Mouse (Mus musculus): Measurements from ENCODE around the gene Timm8a2. TPM values are rescaled to one million over a fixed set of nuclear protein-coding genes. Genes with fewer than 3 reads are reported as not detected.

Timm8a2 gene
- total and polyA plus RNA-seq, 3 experiments, result not detected

GRCm38 (mm10) chr14:122083499-122083898 is 49.0 kb downstream of the Timm8a2 start:
- no peak for TF ChIP-seq EP300 (IDR thresholded peaks at IDR 0.05; ENCODE audit: insufficient read depth, low read depth, low read length)
- H3K4me3 ChIP-seq, result no peak overlapping the region
- no peaks in the 10 kb centered on the region for H3K79me2 ChIP-seq (replicated peaks; ENCODE audit: control insufficient read depth, insufficient read depth, low read length)
- no peaks in the 10 kb centered on the region for H3K4me1 ChIP-seq (ENCODE audit: control insufficient read depth, insufficient read depth, low read length)
- no peak for DNase-seq
- 77% methylated on average over 7 of the region's 7 CpGs for WGBS
- intact Hi-C loops (cut with DNase I), result no loop called here
- no peak overlapping the region for H3K27ac ChIP-seq
- no peaks in the 10 kb centered on the region for H3K27me3 ChIP-seq (ENCODE audit: control insufficient read depth, insufficient read depth, low read length)
- H3K9ac ChIP-seq (ENCODE audit: low read depth, low read length), result no peak overlapping the region
- H3K36me3 ChIP-seq (ENCODE audit: control insufficient read depth, insufficient read depth, low read length), result no peaks in the 10 kb centered on the region

- H3K27ac ChIP-seq, result no peak overlapping the region
- no peaks in the 10 kb centered on the region for H3K4me1 ChIP-seq (ENCODE audit: control insufficient read depth, insufficient read depth, low read length)
- H3K9ac ChIP-seq (ENCODE audit: low read depth, low read length), result no peak overlapping the region
- intact Hi-C loops (cut with DNase I), result no loop called here
- H3K4me3 ChIP-seq, result no peak overlapping the region
- TF ChIP-seq POLR2A (IDR thresholded peaks at IDR 0.05; ENCODE audit: insufficient read depth, low read depth, low read length) (no peak), EP300 (IDR thresholded peaks at IDR 0.05; ENCODE audit: insufficient read depth, low read depth, low read length) (no peak), CTCF (IDR thresholded peaks at IDR 0.05) (no peak)
- no peak for DNase-seq
- no peaks in the 10 kb centered on the region for H3K79me2 ChIP-seq (replicated peaks; ENCODE audit: control insufficient read depth, insufficient read depth, low read length)
- 75% methylated on average over 5 of the region's 5 CpGs for WGBS
- H3K27me3 ChIP-seq (ENCODE audit: control insufficient read depth, insufficient read depth, low read length), result no peaks in the 10 kb centered on the region
- H3K36me3 ChIP-seq (ENCODE audit: control insufficient read depth, insufficient read depth, low read length), result no peaks in the 10 kb centered on the region
Observed at GRCm38 (mm10) chr14:122087956-122088355, 53.5 kb downstream of the Timm8a2 start.

Other genes starting within 250 kb of the Timm8a2 start
- gene Dock9, start 236.8 kb upstream of the Timm8a2 start, total RNA-seq (2021), result 10 to 100 TPM; 24.0 to 25.7 TPM
- 19.8 and 27.1 TPM in 2 replicates for gene Dock9, start 236.8 kb upstream of the Timm8a2 start, polyA plus RNA-seq (2012; rRNA removed)
- gene Ubac2, start 156.1 kb upstream of the Timm8a2 start, total RNA-seq (2021), result 10 to 100 TPM; 30.4 to 31.9 TPM
- gene Ubac2, start 156.1 kb upstream of the Timm8a2 start, polyA plus RNA-seq (2012; rRNA removed), result 37.0 and 43.9 TPM in 2 replicates
- gene Gpr18, start 118.9 kb upstream of the Timm8a2 start, total RNA-seq (2021), result under 1 TPM; 0.16 to 0.43 TPM
- 0.53 and 2.2 TPM in 2 replicates for gene Gpr18, start 118.9 kb upstream of the Timm8a2 start, polyA plus RNA-seq (2012; rRNA removed)
- 1 to 10 TPM in 1 of 2 experiments, under 1 TPM in 1; 0.84 to 1.1 TPM for gene Gpr183, start 69.5 kb upstream of the Timm8a2 start, total RNA-seq (2021)
- 1.3 and 1.4 TPM in 2 replicates for gene Gpr183, start 69.5 kb upstream of the Timm8a2 start, polyA plus RNA-seq (2012; rRNA removed)
- gene Tm9sf2, start 72.4 kb downstream of the Timm8a2 start, total RNA-seq (2021), result 100 to 1,000 TPM; 121 to 143 TPM
- 71.0 and 146 TPM in 2 replicates for gene Tm9sf2, start 72.4 kb downstream of the Timm8a2 start, polyA plus RNA-seq (2012; rRNA removed)
- 100 to 1,000 TPM; 115 to 131 TPM for gene Clybl, start 147.0 kb downstream of the Timm8a2 start, total RNA-seq (2021)
- 50.3 and 90.5 TPM in 2 replicates for gene Clybl, start 147.0 kb downstream of the Timm8a2 start, polyA plus RNA-seq (2012; rRNA removed)

All from heart, adult 2 months (tissue).